Mouse (Mus musculus) erythroblast, embryonic 14.5 days (primary cell): ENCODE results near the gene 4931428L18Rik. TPM values are rescaled to one million over a fixed set of nuclear protein-coding genes. Genes with fewer than 3 reads are reported as not detected.

Experiments used
- H3K27me3 ChIP-seq: 2 replicates; pipeline ENCODE4 v1.6.1; 2012; ENCODE audit warnings: inconsistent platforms; ENCODE audit not compliant: control insufficient read depth
- H3K36me3 ChIP-seq: 2 replicates; pipeline ENCODE4 v1.6.1; 2012; ENCODE audit warnings: mild to moderate bottlenecking, inconsistent platforms; ENCODE audit not compliant: control insufficient read depth
- H3K4me1 ChIP-seq: 2 replicates; pipeline ENCODE4 v1.6.1; 2012; ENCODE audit warnings: inconsistent platforms; ENCODE audit not compliant: control insufficient read depth
- H3K4me3 ChIP-seq: replicated peaks from 2 replicates; pipeline ENCODE3; 2012; ENCODE audit warnings: moderate library complexity, mild to moderate bottlenecking, inconsistent platforms
- H3K9me3 ChIP-seq: 2 replicates; pipeline ENCODE4 v1.6.1; 2012; ENCODE audit warnings: low read length, inconsistent platforms, mixed read lengths; ENCODE audit not compliant: control insufficient read depth
- GATA1 ChIP-seq: IDR thresholded peaks from 2 replicates; pipeline ENCODE4 v1.6.1; 2012; ENCODE audit warnings: low read length, inconsistent platforms, mixed read lengths
- TAL1 ChIP-seq: IDR thresholded peaks from 3 replicates; pipeline ENCODE4 v1.6.1; 2012; ENCODE audit warnings: low read length, inconsistent platforms, mixed read lengths
- polyA plus RNA-seq: library from polyadenylated mRNA; stranded (reverse); fragments of >175 nt; gene quantifications from 2 replicates; pipeline ENCODE4 v1.2.3, GENCODE M21; 2012

The 4931428L18Rik gene
- polyA plus RNA-seq, 1 experiment = not detected

GRCm38 (mm10) chr1:30951795-30952194 is 270.7 kb downstream of the 4931428L18Rik start:
- Histone ChIP-seq H3K4me3 (no peak overlapping the region), H3K4me1 (peaks cover 13% of the 10 kb centered on the region)
- TF ChIP-seq GATA1 (no peak), TAL1 (no peak)

GRCm38 (mm10) chr1:30950456-30950835 is 272.0 kb downstream of the 4931428L18Rik start:
- H3K4me3 ChIP-seq = peak overlapping the region; percentile 95
- TF ChIP-seq GATA1 = no peak
- no peak for TF ChIP-seq TAL1
- H3K27me3 ChIP-seq = no peaks in the 10 kb centered on the region
- H3K9me3 ChIP-seq = no peaks in the 10 kb centered on the region
- peaks cover 13% of the 10 kb centered on the region for H3K4me1 ChIP-seq
- peaks cover 6% of the 10 kb centered on the region for H3K36me3 ChIP-seq

More at GRCm38 (mm10) chr1:30951795-30952194, 270.7 kb downstream of the 4931428L18Rik start:
- H3K27me3 ChIP-seq = no peaks in the 10 kb centered on the region; the same call in 1 of the 2 replicates
- peaks cover under 1% of the 10 kb centered on the region; the same call in 1 of the 2 replicates for H3K36me3 ChIP-seq
- H3K9me3 ChIP-seq = no peaks in the 10 kb centered on the region

- H3K9me3 ChIP-seq = no peaks in the 10 kb centered on the region
- peak overlapping the region; percentile 95 for H3K4me3 ChIP-seq
- H3K36me3 ChIP-seq = peaks cover 11% of the 10 kb centered on the region
- H3K4me1 ChIP-seq = peaks cover 13% of the 10 kb centered on the region
- no peaks in the 10 kb centered on the region for H3K27me3 ChIP-seq
- TF ChIP-seq TAL1 = no peak
- no peak for TF ChIP-seq GATA1
Observed at GRCm38 (mm10) chr1:30949710-30950455, 272.6 kb downstream of the 4931428L18Rik start.

GRCm38 (mm10) chr1:30948950-30949639 is 273.4 kb downstream of the 4931428L18Rik start:
- Histone ChIP-seq H3K9me3 (no peaks in the 10 kb centered on the region), H3K27me3 (no peaks in the 10 kb centered on the region), H3K36me3 (peaks cover 19% of the 10 kb centered on the region), H3K4me3 (peak overlapping the region; percentile 95), H3K4me1 (peaks cover 13% of the 10 kb centered on the region)
- TF ChIP-seq TAL1 (no peak), GATA1 (no peak)

GRCm38 (mm10) chr1:30948361-30948949 is 274.0 kb downstream of the 4931428L18Rik start:
- no peaks in the 10 kb centered on the region for H3K27me3 ChIP-seq
- no peak for TF ChIP-seq TAL1
- no peak for TF ChIP-seq GATA1
- peaks cover 26% of the 10 kb centered on the region for H3K36me3 ChIP-seq
- peaks cover 13% of the 10 kb centered on the region for H3K4me1 ChIP-seq
- no peaks in the 10 kb centered on the region for H3K9me3 ChIP-seq
- H3K4me3 ChIP-seq = peak overlapping the region; percentile 95

Other genes starting within 250 kb of the 4931428L18Rik start
- gene AC153137.1, start 244.7 kb downstream of the 4931428L18Rik start, polyA plus RNA-seq = not detected in 2 replicates
- gene Lgsn, start 46.3 kb downstream of the 4931428L18Rik start, polyA plus RNA-seq = not detected in 2 replicates
- not detected in 2 replicates for gene Pih1d3, start 154 bp upstream of the 4931428L18Rik start, polyA plus RNA-seq